Mouse (Mus musculus) neural tube, embryonic 11.5 days (tissue): Measurements from ENCODE around the gene Gm42791. TPM values are rescaled to one million over a fixed set of nuclear protein-coding genes. Genes with fewer than 3 reads are reported as not detected.

Source experiments
- ATAC-seq: fragments of 200-750 bp; cut with Nextera tagmentation; 2 replicates; pipeline ENCODE4 v1.8.0; 2017; ENCODE audit warnings: moderate number of reproducible peaks, mild to moderate bottlenecking, moderate TSS enrichment, moderate library complexity; ENCODE audit not compliant: insufficient read depth, low FRiP score, low TSS enrichment
- DNase-seq: peaks from one replicate; pipeline ENCODE4 v3.0.0-alpha.2; 2015; ENCODE audit warnings: low spot score
- H3K27ac ChIP-seq: fragments of 300-500 bp; sonication (generic); 2 replicates; pipeline ENCODE4 v1.5.1; 2014; ENCODE audit warnings: low read depth, mild to moderate bottlenecking, low read length
- H3K27me3 ChIP-seq: fragments of 300-500 bp; sonication (generic); 2 replicates; pipeline ENCODE4 v1.6.1; 2014; ENCODE audit warnings: mild to moderate bottlenecking, low read length, mixed read lengths; ENCODE audit not compliant: control insufficient read depth, insufficient read depth
- H3K36me3 ChIP-seq: fragments of 300-500 bp; sonication (generic); 2 replicates; pipeline ENCODE4 v1.6.1; 2014; ENCODE audit warnings: mild to moderate bottlenecking, low read length, moderate library complexity, mixed read lengths; ENCODE audit not compliant: control insufficient read depth, insufficient read depth
- H3K4me1 ChIP-seq: fragments of 300-500 bp; sonication (generic); 2 replicates; pipeline ENCODE4 v1.6.1; 2014; ENCODE audit warnings: low read length, mixed read lengths; ENCODE audit not compliant: control insufficient read depth, insufficient read depth
- H3K4me2 ChIP-seq: fragments of 300-500 bp; sonication (generic); 2 replicates; pipeline ENCODE4 v1.6.1; 2014; ENCODE audit warnings: low read depth, mild to moderate bottlenecking, moderate library complexity
- H3K4me3 ChIP-seq: fragments of 300-500 bp; sonication (generic); 2 replicates; pipeline ENCODE4 v1.5.1; 2014; ENCODE audit warnings: low read depth, low read length
- H3K9ac ChIP-seq: fragments of 300-500 bp; sonication (generic); 2 replicates; pipeline ENCODE4 v1.6.1; 2014; ENCODE audit warnings: mild to moderate bottlenecking, low read length
- H3K9me3 ChIP-seq: fragments of 300-500 bp; sonication (generic); 2 replicates; pipeline ENCODE4 v1.6.1; 2016; ENCODE audit warnings: low read length; ENCODE audit not compliant: control insufficient read depth
- WGBS: fragments of 180-500 bp; shearing (Covaris S2); extraction: QIAGEN DNeasy Blood & Tissue Kit; methylation state at CpG from one replicate; pipeline ENCODE4 v1.1.7; 2014; 5-methylcytosine and 5-hydroxymethylcytosine counted together
- polyA plus RNA-seq: library from polyadenylated mRNA; unstranded; fragments of >200 nt; fragmentation: Nextera tagmentation; extraction: Ambion mirVana; gene quantifications from 2 replicates; pipeline ENCODE4 v1.2.1, GENCODE M21; 2014

The Gm42791 gene
- polyA plus RNA-seq, 1 experiment from 2014 or later, result 2.0 TPM

DNA sequence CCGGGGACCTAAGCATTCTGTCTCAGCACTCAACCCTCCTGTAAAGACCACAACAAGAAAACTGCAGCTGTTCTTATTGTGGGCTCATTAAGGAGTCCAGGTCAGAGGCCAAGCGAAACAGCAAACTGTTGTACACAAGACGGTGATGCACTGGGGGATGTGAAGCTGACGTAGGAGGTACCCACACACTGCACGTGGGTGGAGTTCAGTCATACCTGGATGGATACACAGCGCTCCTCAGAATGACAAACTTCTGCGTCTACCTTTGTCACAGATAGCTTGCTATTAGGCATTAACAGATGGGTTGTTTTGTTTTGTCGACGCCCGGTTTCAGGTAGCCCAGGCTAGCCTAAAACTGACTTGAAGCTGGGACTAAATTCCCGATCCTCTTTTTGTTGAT is 2.3 kb downstream of the Gm42791 start:
- ATAC-seq (no peak), DNase-seq (no peak)
- H3K4me1 ChIP-seq, result peaks cover 7% of the 10 kb centered on the region; the same call in 1 of the 2 replicates
- H3K27me3 ChIP-seq, result no peaks in the 10 kb centered on the region
- 93% methylated on average over 11 of the region's 11 CpGs for WGBS
- H3K27ac ChIP-seq, result no peak overlapping the region
- H3K9ac ChIP-seq, result no peak overlapping the region
- no peak overlapping the region for H3K4me3 ChIP-seq
- H3K4me2 ChIP-seq, result no peak overlapping the region
- no peaks in the 10 kb centered on the region for H3K36me3 ChIP-seq
- H3K9me3 ChIP-seq, result peaks cover 3% of the 10 kb centered on the region; the same call in 1 of the 2 replicates

DNA sequence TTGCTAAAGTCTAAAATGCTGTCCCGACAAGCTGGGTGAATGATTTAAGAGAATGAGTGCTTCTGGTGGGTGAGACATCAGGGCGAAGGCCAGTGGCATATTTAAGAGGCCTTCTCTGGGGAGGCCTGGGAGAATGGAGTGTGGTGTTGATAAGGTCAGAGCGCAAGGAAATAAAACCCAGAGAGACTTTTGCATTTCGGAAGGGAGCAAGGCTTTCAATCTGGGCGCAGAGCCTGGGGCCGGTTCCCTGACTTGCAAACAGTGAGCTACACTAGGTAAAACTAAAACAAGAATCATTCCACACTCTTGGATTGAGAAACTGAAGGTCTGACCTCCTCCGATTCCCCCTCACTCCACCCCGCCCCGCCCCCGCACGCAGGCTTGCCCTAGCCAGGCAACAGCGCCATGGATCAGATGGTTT is 4.0 kb downstream of the Gm42791 start:
- DNase-seq, result no peak

DNA sequence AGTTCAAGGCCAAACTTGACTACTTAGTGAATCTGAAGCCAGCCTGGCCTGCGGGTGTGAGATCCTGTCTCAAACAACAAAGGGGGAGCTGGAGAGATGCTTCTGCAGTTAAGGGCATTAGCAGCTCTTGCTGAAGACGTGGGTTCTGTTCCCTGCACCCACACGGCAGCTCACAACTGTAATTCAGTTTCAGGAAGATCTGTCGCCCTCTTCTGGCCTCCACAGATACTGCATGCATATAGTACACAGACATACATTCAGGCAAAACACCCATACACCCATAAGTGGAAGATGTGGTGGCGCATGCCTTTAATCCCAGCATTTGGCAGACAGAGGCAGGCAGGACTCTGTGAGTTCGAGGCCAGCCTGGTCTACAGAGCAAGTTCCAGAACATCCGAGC is 5.5 kb downstream of the Gm42791 start:
- no peak overlapping the region for H3K9ac ChIP-seq
- H3K9me3 ChIP-seq, result peaks cover 5% of the 10 kb centered on the region; the same call in 1 of the 2 replicates
- H3K27me3 ChIP-seq, result no peaks in the 10 kb centered on the region
- 83% methylated on average over 7 of the region's 7 CpGs for WGBS
- no peak overlapping the region for H3K27ac ChIP-seq
- no peak for DNase-seq
- no peaks in the 10 kb centered on the region for H3K4me1 ChIP-seq
- no peaks in the 10 kb centered on the region for H3K36me3 ChIP-seq
- ATAC-seq, result no peak
- no peak overlapping the region for H3K4me2 ChIP-seq
- H3K4me3 ChIP-seq, result no peak overlapping the region

More for the DNA sequence above, 4.0 kb downstream of the Gm42791 start:
- Histone ChIP-seq H3K36me3 (no peaks in the 10 kb centered on the region), H3K27ac (no peak overlapping the region), H3K4me3 (no peak overlapping the region), H3K4me1 (peaks cover 5% of the 10 kb centered on the region; the same call in 1 of the 2 replicates), H3K9ac (no peak overlapping the region), H3K9me3 (peaks cover 5% of the 10 kb centered on the region; the same call in 1 of the 2 replicates), H3K4me2 (no peak overlapping the region), H3K27me3 (no peaks in the 10 kb centered on the region)
- WGBS, result 78% methylated on average over 12 of the region's 12 CpGs
- ATAC-seq, result no peak

GRCm38 (mm10) chr5:148984961-148985360 is 10.0 kb downstream of the Gm42791 start:
- WGBS, result 46% methylated on average over 13 of the region's 13 CpGs

DNA sequence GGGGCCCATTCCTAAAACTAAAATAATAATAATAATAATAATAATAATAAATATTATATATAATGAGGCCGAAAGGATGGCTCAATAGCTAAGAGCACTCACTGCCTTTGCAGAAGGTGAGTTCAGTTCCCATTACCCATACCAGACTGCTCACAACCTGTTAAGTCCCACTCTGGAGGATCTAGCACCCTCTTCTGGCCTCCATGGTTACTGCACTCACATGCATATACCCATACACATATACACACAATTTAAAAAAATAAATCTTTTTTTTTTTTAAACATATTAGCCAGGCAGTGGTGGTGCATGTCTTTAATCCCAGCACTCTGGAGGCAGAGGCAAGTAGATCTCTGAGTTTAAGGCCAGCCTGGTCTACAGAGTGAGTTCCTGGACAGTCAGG is 11.3 kb downstream of the Gm42791 start:
- H3K9me3 ChIP-seq, result peaks cover 5% of the 10 kb centered on the region; the same call in 1 of the 2 replicates
- no peak overlapping the region for H3K4me2 ChIP-seq
- WGBS, result 100% methylated on average over 1 of the region's 1 CpGs
- H3K36me3 ChIP-seq, result no peaks in the 10 kb centered on the region
- no peak overlapping the region for H3K27ac ChIP-seq
- DNase-seq (no peak), ATAC-seq (no peak)
- no peaks in the 10 kb centered on the region for H3K27me3 ChIP-seq
- H3K9ac ChIP-seq, result no peak overlapping the region
- H3K4me1 ChIP-seq, result no peaks in the 10 kb centered on the region
- H3K4me3 ChIP-seq, result no peak overlapping the region

More at GRCm38 (mm10) chr5:148984961-148985360, 10.0 kb downstream of the Gm42791 start:
- no peak for DNase-seq
- Histone ChIP-seq H3K27ac (no peak overlapping the region), H3K9ac (no peak overlapping the region), H3K36me3 (no peaks in the 10 kb centered on the region), H3K4me2 (no peak overlapping the region), H3K4me1 (no peaks in the 10 kb centered on the region), H3K9me3 (peaks cover 5% of the 10 kb centered on the region; the same call in 1 of the 2 replicates), H3K4me3 (no peak overlapping the region), H3K27me3 (no peaks in the 10 kb centered on the region)
- ATAC-seq, result no peak

DNA sequence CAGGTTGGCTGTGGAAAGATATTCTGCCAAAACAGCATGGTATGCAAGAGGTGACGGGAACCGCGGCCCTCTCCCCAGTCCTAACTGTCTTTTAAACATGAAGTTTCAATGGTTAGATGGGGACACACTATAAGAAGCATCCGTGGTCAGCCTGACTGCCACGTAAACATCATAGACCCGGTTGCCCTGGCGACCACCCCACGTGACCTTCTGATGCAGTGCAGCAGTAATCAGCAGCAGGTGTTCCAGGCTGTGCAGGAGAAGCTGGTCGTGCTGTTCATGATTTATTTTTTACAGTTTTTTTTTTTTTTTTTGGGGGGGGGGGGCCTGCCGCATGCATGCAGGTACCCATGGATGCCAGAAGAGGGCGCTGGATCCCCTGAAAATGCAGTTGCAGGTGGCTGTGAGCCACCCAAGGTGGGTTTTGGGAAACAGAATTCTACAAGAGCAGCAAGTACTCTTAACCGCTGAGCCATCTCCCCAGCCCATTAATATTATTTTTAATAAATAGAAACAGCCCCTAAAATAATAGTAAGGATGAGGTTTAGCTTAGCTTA is 11.8 kb downstream of the Gm42791 start:
- H3K9ac ChIP-seq, result no peak overlapping the region
- no peaks in the 10 kb centered on the region for H3K4me1 ChIP-seq
- DNase-seq (no peak), ATAC-seq (no peak)
- H3K4me2 ChIP-seq, result no peak overlapping the region
- no peak overlapping the region for H3K4me3 ChIP-seq
- H3K9me3 ChIP-seq, result peaks cover 5% of the 10 kb centered on the region; the same call in 1 of the 2 replicates
- WGBS, result 70% methylated on average over 11 of the region's 12 CpGs
- no peaks in the 10 kb centered on the region for H3K27me3 ChIP-seq
- no peak overlapping the region for H3K27ac ChIP-seq
- no peaks in the 10 kb centered on the region for H3K36me3 ChIP-seq

DNA sequence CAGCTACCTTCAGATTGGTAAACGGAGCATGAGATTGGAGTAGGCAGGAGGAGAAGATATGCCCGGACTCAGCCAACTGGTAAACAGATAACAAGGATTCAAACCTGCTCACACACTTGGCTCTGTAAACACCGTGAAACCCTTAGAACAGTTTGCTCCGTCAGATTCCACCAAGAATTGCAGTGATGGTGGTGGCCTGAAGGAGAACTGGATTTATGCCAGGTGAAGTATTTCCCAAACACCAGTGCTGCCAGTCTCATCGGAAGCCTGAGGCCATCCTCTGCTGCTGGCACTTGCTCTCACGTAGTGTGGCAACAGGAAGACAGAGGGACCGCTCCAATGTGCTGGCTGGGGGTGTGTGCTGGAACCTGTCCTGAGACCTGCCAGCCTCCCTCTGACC is 12.6 kb downstream of the Gm42791 start:
- DNase-seq (peak; percentile 8), ATAC-seq (no peak)
- no peaks in the 10 kb centered on the region for H3K9me3 ChIP-seq
- 96% methylated on average over 7 of the region's 7 CpGs for WGBS
- no peaks in the 10 kb centered on the region for H3K4me1 ChIP-seq
- no peak overlapping the region for H3K4me3 ChIP-seq
- H3K36me3 ChIP-seq, result no peaks in the 10 kb centered on the region
- no peak overlapping the region for H3K9ac ChIP-seq
- H3K4me2 ChIP-seq, result no peak overlapping the region
- H3K27me3 ChIP-seq, result no peaks in the 10 kb centered on the region
- H3K27ac ChIP-seq, result no peak overlapping the region

GRCm38 (mm10) chr5:148980607-148981006 is 14.3 kb downstream of the Gm42791 start:
- no peak for ATAC-seq
- Histone ChIP-seq H3K27me3 (no peaks in the 10 kb centered on the region), H3K9me3 (no peaks in the 10 kb centered on the region), H3K9ac (no peak overlapping the region), H3K4me1 (no peaks in the 10 kb centered on the region), H3K4me2 (no peak overlapping the region), H3K27ac (no peak overlapping the region), H3K4me3 (no peak overlapping the region), H3K36me3 (no peaks in the 10 kb centered on the region)
- peak; percentile 6 for DNase-seq
- 52% methylated on average over 6 of the region's 6 CpGs for WGBS

- DNase-seq, result peak; percentile 9
- Histone ChIP-seq H3K4me1 (no peaks in the 10 kb centered on the region), H3K4me2 (no peak overlapping the region), H3K27ac (no peak overlapping the region), H3K36me3 (no peaks in the 10 kb centered on the region), H3K4me3 (no peak overlapping the region), H3K27me3 (no peaks in the 10 kb centered on the region), H3K9me3 (no peaks in the 10 kb centered on the region), H3K9ac (no peak overlapping the region)
- ATAC-seq, result no peak
- 73% methylated on average over 18 of the region's 18 CpGs for WGBS
Measured at GRCm38 (mm10) chr5:148978458-148979165, 16.3 kb downstream of the Gm42791 start.
